Mouse (Mus musculus): ENCODE results near the gene Pkd1l2. TPM values are rescaled to one million over a fixed set of nuclear protein-coding genes. Genes with fewer than 3 reads are reported as not detected.

The Pkd1l2 gene
- polyA plus RNA-seq, 1 experiment: not detected

DNA sequence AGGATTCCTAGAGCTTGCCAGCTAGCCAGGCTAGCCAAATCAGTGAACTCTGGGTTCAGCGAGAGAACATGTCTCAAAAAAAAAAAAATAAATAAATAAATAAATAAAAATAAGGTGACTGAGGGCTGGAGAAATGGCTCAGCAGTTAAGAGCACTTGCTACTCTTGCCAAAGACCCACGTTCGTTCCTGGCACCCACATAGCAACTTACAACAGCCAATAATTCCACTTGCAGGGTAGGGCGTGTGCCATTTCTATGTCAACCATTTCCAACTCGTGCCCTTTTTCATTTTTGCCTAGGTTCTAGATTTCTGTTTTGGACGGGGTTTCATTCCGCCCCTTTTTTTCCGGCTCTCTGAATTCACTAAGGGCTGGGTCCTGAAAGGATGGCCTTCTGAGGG is 104.2 kb downstream of the Pkd1l2 start:
- H3K36me3 ChIP-seq (ENCODE audit: control insufficient read depth, insufficient read depth): no peaks in the 10 kb centered on the region
- H3ac ChIP-seq (ENCODE audit: control insufficient read depth, insufficient read length, low read depth): peak overlapping the region; percentile 34
- peaks cover under 1% of the 10 kb centered on the region for H3K27me3 ChIP-seq (ENCODE audit: control insufficient read depth, insufficient read depth, insufficient read length)
- no peak for TF ChIP-seq CTCF (IDR thresholded peaks at IDR 0.05; ENCODE audit: control insufficient read depth, insufficient read depth, insufficient read length)
- TF ChIP-seq MYOG (IDR thresholded peaks at IDR 0.05; ENCODE audit: control insufficient read depth, extremely low read depth, insufficient read length): no peak
- no peak for TF ChIP-seq FOSL1 (IDR thresholded peaks at IDR 0.05; ENCODE audit: insufficient read depth, low read length, poor library complexity, severe bottlenecking)
- TF ChIP-seq MYOD1 (IDR thresholded peaks at IDR 0.05; ENCODE audit: control insufficient read depth, insufficient read length, low read depth): no peak
- TF ChIP-seq CEBPB (IDR thresholded peaks at IDR 0.05; ENCODE audit: low read depth): no peak
- TF ChIP-seq MAX (IDR thresholded peaks at IDR 0.05): no peak
- TF ChIP-seq USF1 (IDR thresholded peaks at IDR 0.05; ENCODE audit: low read depth): no peak
- peak overlapping the region; percentile 65 for H3K4me3 ChIP-seq (ENCODE audit: insufficient read depth, poor library complexity, severe bottlenecking)
- no peaks in the 10 kb centered on the region for H3K79me3 ChIP-seq (ENCODE audit: low read depth)
- no peaks in the 10 kb centered on the region for H3K79me2 ChIP-seq (ENCODE audit: control insufficient read depth, insufficient read depth)

GRCm38 (mm10) chr8:116975606-116976005 is 106.6 kb downstream of the Pkd1l2 start:
- no peak overlapping the region for H3K4me3 ChIP-seq (ENCODE audit: insufficient read depth, poor library complexity, severe bottlenecking)
- H3K79me2 ChIP-seq (ENCODE audit: control insufficient read depth, insufficient read depth): no peaks in the 10 kb centered on the region
- no peaks in the 10 kb centered on the region for H3K79me3 ChIP-seq (ENCODE audit: low read depth)
- TF ChIP-seq CEBPB (IDR thresholded peaks at IDR 0.05; ENCODE audit: low read depth) (no peak), CTCF (IDR thresholded peaks at IDR 0.05; ENCODE audit: control insufficient read depth, insufficient read depth, insufficient read length) (no peak), MYOD1 (IDR thresholded peaks at IDR 0.05; ENCODE audit: control insufficient read depth, insufficient read length, low read depth) (no peak), MAX (IDR thresholded peaks at IDR 0.05) (no peak), USF1 (IDR thresholded peaks at IDR 0.05; ENCODE audit: low read depth) (no peak), FOSL1 (IDR thresholded peaks at IDR 0.05; ENCODE audit: insufficient read depth, low read length, poor library complexity, severe bottlenecking) (no peak), MYOG (IDR thresholded peaks at IDR 0.05; ENCODE audit: control insufficient read depth, extremely low read depth, insufficient read length) (no peak)
- no peaks in the 10 kb centered on the region for H3K36me3 ChIP-seq (ENCODE audit: control insufficient read depth, insufficient read depth)
- no peak overlapping the region for H3ac ChIP-seq (ENCODE audit: control insufficient read depth, insufficient read length, low read depth)
- peaks cover 3% of the 10 kb centered on the region for H3K27me3 ChIP-seq (ENCODE audit: control insufficient read depth, insufficient read depth, insufficient read length)

DNA sequence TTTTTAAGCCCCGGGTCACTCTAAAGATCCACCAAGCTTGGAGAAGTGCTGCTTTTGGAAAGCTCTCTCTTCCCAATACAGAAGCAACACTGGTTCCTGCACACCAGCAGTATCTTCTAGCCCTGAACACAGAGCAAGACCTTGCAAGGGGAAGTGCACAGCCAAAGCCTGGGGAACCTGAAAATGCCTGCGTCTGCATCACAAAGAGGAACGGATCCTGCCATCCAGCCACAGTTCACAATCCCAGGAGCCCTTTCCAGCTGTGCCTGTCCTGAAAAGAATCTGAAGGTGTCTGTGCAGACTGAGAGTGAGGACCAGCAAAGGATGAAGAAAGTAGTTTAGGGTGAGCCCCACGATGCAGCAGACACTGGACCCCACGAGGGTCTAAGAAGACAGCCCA is 107.2 kb downstream of the Pkd1l2 start:
- no peak for TF ChIP-seq MYOG (IDR thresholded peaks at IDR 0.05; ENCODE audit: control insufficient read depth, extremely low read depth, insufficient read length)
- no peak for TF ChIP-seq CTCF (IDR thresholded peaks at IDR 0.05; ENCODE audit: control insufficient read depth, insufficient read depth, insufficient read length)
- no peak for TF ChIP-seq CEBPB (IDR thresholded peaks at IDR 0.05; ENCODE audit: low read depth)
- TF ChIP-seq FOSL1 (IDR thresholded peaks at IDR 0.05; ENCODE audit: insufficient read depth, low read length, poor library complexity, severe bottlenecking): no peak
- TF ChIP-seq MAX (IDR thresholded peaks at IDR 0.05): no peak
- no peak for TF ChIP-seq USF1 (IDR thresholded peaks at IDR 0.05; ENCODE audit: low read depth)
- TF ChIP-seq MYOD1 (IDR thresholded peaks at IDR 0.05; ENCODE audit: control insufficient read depth, insufficient read length, low read depth): no peak
- Histone ChIP-seq H3K4me3 (ENCODE audit: insufficient read depth, poor library complexity, severe bottlenecking) (no peak overlapping the region), H3K36me3 (ENCODE audit: control insufficient read depth, insufficient read depth) (no peaks in the 10 kb centered on the region), H3K27me3 (ENCODE audit: control insufficient read depth, insufficient read depth, insufficient read length) (peaks cover 3% of the 10 kb centered on the region), H3ac (ENCODE audit: control insufficient read depth, insufficient read length, low read depth) (no peak overlapping the region), H3K79me3 (ENCODE audit: low read depth) (no peaks in the 10 kb centered on the region), H3K79me2 (ENCODE audit: control insufficient read depth, insufficient read depth) (no peaks in the 10 kb centered on the region)

GRCm38 (mm10) chr8:116969531-116969930 is 112.7 kb downstream of the Pkd1l2 start:
- TF ChIP-seq MAX (IDR thresholded peaks at IDR 0.05): no peak
- TF ChIP-seq MYOD1 (IDR thresholded peaks at IDR 0.05; ENCODE audit: control insufficient read depth, insufficient read length, low read depth): no peak
- no peak for TF ChIP-seq CEBPB (IDR thresholded peaks at IDR 0.05; ENCODE audit: low read depth)
- no peak for TF ChIP-seq CTCF (IDR thresholded peaks at IDR 0.05; ENCODE audit: control insufficient read depth, insufficient read depth, insufficient read length)
- no peak overlapping the region for H3ac ChIP-seq (ENCODE audit: control insufficient read depth, insufficient read length, low read depth)
- H3K27me3 ChIP-seq (ENCODE audit: control insufficient read depth, insufficient read depth, insufficient read length): peaks cover 3% of the 10 kb centered on the region
- no peaks in the 10 kb centered on the region for H3K79me3 ChIP-seq (ENCODE audit: low read depth)
- no peaks in the 10 kb centered on the region for H3K79me2 ChIP-seq (ENCODE audit: control insufficient read depth, insufficient read depth)
- no peak overlapping the region for H3K4me3 ChIP-seq (ENCODE audit: insufficient read depth, poor library complexity, severe bottlenecking)
- no peaks in the 10 kb centered on the region for H3K36me3 ChIP-seq (ENCODE audit: control insufficient read depth, insufficient read depth)

DNA sequence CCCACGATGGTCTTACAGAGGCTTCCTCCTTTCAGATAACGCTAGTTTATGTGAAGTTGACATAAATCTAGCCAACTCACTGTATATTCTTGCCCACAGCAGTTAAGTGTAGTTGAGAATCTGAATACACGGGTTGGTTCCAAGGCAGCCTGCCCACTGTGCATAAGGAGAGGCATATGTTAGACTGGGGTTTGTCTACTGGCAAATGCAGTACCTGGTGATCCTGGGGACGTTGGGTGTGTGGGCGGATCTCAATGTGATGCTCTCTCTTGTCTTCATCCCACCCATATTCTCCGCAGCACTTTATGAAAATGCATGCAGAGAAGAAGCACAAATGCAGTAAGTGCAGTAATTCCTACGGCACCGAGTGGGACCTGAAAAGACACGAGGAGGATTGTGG is 127.8 kb downstream of the Pkd1l2 start:
- no peak overlapping the region for H3K4me3 ChIP-seq (ENCODE audit: insufficient read depth, poor library complexity, severe bottlenecking)
- peaks cover 12% of the 10 kb centered on the region for H3K36me3 ChIP-seq (ENCODE audit: control insufficient read depth, insufficient read depth)
- no peak overlapping the region for H3ac ChIP-seq (ENCODE audit: control insufficient read depth, insufficient read length, low read depth)
- no peaks in the 10 kb centered on the region for H3K27me3 ChIP-seq (ENCODE audit: control insufficient read depth, insufficient read depth, insufficient read length)
- TF ChIP-seq USF1 (IDR thresholded peaks at IDR 0.05; ENCODE audit: low read depth) (no peak), MYOG (IDR thresholded peaks at IDR 0.05; ENCODE audit: control insufficient read depth, extremely low read depth, insufficient read length) (no peak), CTCF (IDR thresholded peaks at IDR 0.05; ENCODE audit: control insufficient read depth, insufficient read depth, insufficient read length) (no peak), MAX (IDR thresholded peaks at IDR 0.05) (no peak), FOSL1 (IDR thresholded peaks at IDR 0.05; ENCODE audit: insufficient read depth, low read length, poor library complexity, severe bottlenecking) (no peak), CEBPB (IDR thresholded peaks at IDR 0.05; ENCODE audit: low read depth) (no peak), MYOD1 (IDR thresholded peaks at IDR 0.05; ENCODE audit: control insufficient read depth, insufficient read length, low read depth) (no peak)
- H3K79me3 ChIP-seq (ENCODE audit: low read depth): no peaks in the 10 kb centered on the region
- H3K79me2 ChIP-seq (ENCODE audit: control insufficient read depth, insufficient read depth): no peaks in the 10 kb centered on the region

DNA sequence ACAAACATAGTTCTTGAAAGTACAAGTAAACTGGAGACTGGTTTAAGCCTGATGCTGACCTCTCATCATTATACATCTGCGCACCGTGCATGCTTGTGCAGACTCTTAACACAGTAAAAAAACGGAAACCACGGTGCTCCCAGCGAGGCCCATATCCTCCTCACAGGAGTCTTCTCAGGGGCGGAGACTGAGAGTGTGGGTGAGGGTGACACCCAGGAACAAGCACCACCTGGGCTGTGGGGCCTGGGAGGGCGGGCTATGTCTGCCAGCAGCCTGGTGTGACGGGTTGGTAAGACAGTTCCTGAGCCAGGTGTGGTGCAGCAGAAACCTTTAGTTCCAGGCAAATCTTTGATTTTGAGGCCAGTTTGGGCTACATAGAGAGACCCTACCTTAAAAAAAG is 129.8 kb downstream of the Pkd1l2 start:
- no peak overlapping the region for H3ac ChIP-seq (ENCODE audit: control insufficient read depth, insufficient read length, low read depth)
- H3K79me2 ChIP-seq (ENCODE audit: control insufficient read depth, insufficient read depth): peaks cover 6% of the 10 kb centered on the region
- H3K4me3 ChIP-seq (ENCODE audit: insufficient read depth, poor library complexity, severe bottlenecking): no peak overlapping the region
- no peaks in the 10 kb centered on the region for H3K79me3 ChIP-seq (ENCODE audit: low read depth)
- no peak for TF ChIP-seq CEBPB (IDR thresholded peaks at IDR 0.05; ENCODE audit: low read depth)
- TF ChIP-seq MYOD1 (IDR thresholded peaks at IDR 0.05; ENCODE audit: control insufficient read depth, insufficient read length, low read depth): no peak
- TF ChIP-seq MAX (IDR thresholded peaks at IDR 0.05): no peak
- no peak for TF ChIP-seq FOSL1 (IDR thresholded peaks at IDR 0.05; ENCODE audit: insufficient read depth, low read length, poor library complexity, severe bottlenecking)
- TF ChIP-seq MYOG (IDR thresholded peaks at IDR 0.05; ENCODE audit: control insufficient read depth, extremely low read depth, insufficient read length): no peak
- no peak for TF ChIP-seq CTCF (IDR thresholded peaks at IDR 0.05; ENCODE audit: control insufficient read depth, insufficient read depth, insufficient read length)
- no peak for TF ChIP-seq USF1 (IDR thresholded peaks at IDR 0.05; ENCODE audit: low read depth)
- peaks cover 12% of the 10 kb centered on the region for H3K36me3 ChIP-seq (ENCODE audit: control insufficient read depth, insufficient read depth)
- H3K27me3 ChIP-seq (ENCODE audit: control insufficient read depth, insufficient read depth, insufficient read length): no peaks in the 10 kb centered on the region
